Mouse (Mus musculus) ES-Bruce4 (cell line): Measurements from ENCODE around the gene Gnb5. TPM values are rescaled to one million over a fixed set of nuclear protein-coding genes. Genes with fewer than 3 reads are reported as not detected.
"Not testable (repeated sequence)": the region's sequence is repeated elsewhere in the genome, so short reads cannot be mapped to it uniquely, and the experiment has no call there.

Source experiments
- H3K27ac ChIP-seq: 2 replicates; pipeline ENCODE4 v1.5.1; 2012; ENCODE audit warnings: low read length, inconsistent platforms; ENCODE audit not compliant: insufficient read depth
- H3K27me3 ChIP-seq: 2 replicates; pipeline ENCODE4 v1.6.1; 2012; ENCODE audit warnings: mild to moderate bottlenecking, low read length, inconsistent platforms; ENCODE audit not compliant: control insufficient read depth, poor library complexity, insufficient read depth, severe bottlenecking
- H3K36me3 ChIP-seq: 2 replicates; pipeline ENCODE4 v1.6.1; 2012; ENCODE audit warnings: inconsistent platforms, mild to moderate bottlenecking, low read length, moderate library complexity; ENCODE audit not compliant: control insufficient read depth, poor library complexity, insufficient read depth, severe bottlenecking
- H3K4me1 ChIP-seq: one replicate; pipeline ENCODE4 v1.8.1; 2011; ENCODE audit warnings: low read length; ENCODE audit not compliant: control insufficient read depth, insufficient read depth
- H3K4me3 ChIP-seq: 2 replicates; pipeline ENCODE4 v1.5.1; 2011; ENCODE audit warnings: low read depth, mild to moderate bottlenecking, low read length
- H3K9ac ChIP-seq: 2 replicates; pipeline ENCODE4 v1.6.1; 2012; ENCODE audit warnings: low read depth, mild to moderate bottlenecking, inconsistent platforms; ENCODE audit not compliant: poor library complexity, severe bottlenecking
- H3K9me3 ChIP-seq: replicated peaks from 2 replicates; pipeline ENCODE4 v1.6.1; 2012; ENCODE audit warnings: mild to moderate bottlenecking, low read length, inconsistent platforms; ENCODE audit not compliant: control insufficient read depth, poor library complexity, insufficient read depth, severe bottlenecking
- CTCF ChIP-seq: IDR thresholded peaks from one replicate; pipeline ENCODE4 v1.8.1; 2011; ENCODE audit warnings: low read depth, low read length
- EP300 ChIP-seq: IDR thresholded peaks from 2 replicates; pipeline ENCODE4 v1.6.1; 2011; ENCODE audit warnings: low read depth, low read length; ENCODE audit not compliant: insufficient read depth
- POLR2A ChIP-seq: IDR thresholded peaks from one replicate; pipeline ENCODE4 v1.8.1; 2011; ENCODE audit warnings: low read length; ENCODE audit not compliant: insufficient read depth
- polyA plus RNA-seq: library from polyadenylated mRNA; stranded (reverse); fragments of >200 nt; gene quantifications from 2 replicates; pipeline ENCODE4 v1.2.4, GENCODE M21; 2011; ENCODE audit warnings: low read depth; ENCODE audit not compliant: missing spikeins, insufficient read depth, insufficient read length

Gnb5 gene
- polyA plus RNA-seq, 1 experiment: 3.3 TPM

GRCm38 (mm10) chr9:75357087-75357654 lies 51.1 kb downstream of the Gnb5 start:
- Histone ChIP-seq H3K9ac (no peak overlapping the region), H3K4me1 (peaks cover 5% of the 10 kb centered on the region), H3K27me3 (no peaks in the 10 kb centered on the region), H3K27ac (no peak overlapping the region), H3K4me3 (no peak overlapping the region), H3K36me3 (no peaks in the 10 kb centered on the region), H3K9me3 (no peaks in the 10 kb centered on the region)
- TF ChIP-seq EP300 (no peak), POLR2A (no peak), CTCF (no peak)

GRCm38 (mm10) chr9:75361699-75362098 lies 55.6 kb downstream of the Gnb5 start:
- H3K27me3 ChIP-seq: no peaks in the 10 kb centered on the region
- no peaks in the 10 kb centered on the region for H3K9me3 ChIP-seq
- no peak overlapping the region for H3K9ac ChIP-seq
- no peaks in the 10 kb centered on the region for H3K36me3 ChIP-seq
- H3K27ac ChIP-seq: no peak overlapping the region
- H3K4me3 ChIP-seq: no peak overlapping the region
- no peak for TF ChIP-seq POLR2A
- TF ChIP-seq CTCF: peak; percentile 76
- peaks cover 10% of the 10 kb centered on the region for H3K4me1 ChIP-seq

- no peaks in the 10 kb centered on the region for H3K36me3 ChIP-seq
- no peak overlapping the region for H3K9ac ChIP-seq
- peaks cover 10% of the 10 kb centered on the region for H3K4me1 ChIP-seq
- no peak overlapping the region for H3K4me3 ChIP-seq
- no peak for TF ChIP-seq POLR2A
- no peak for TF ChIP-seq CTCF
- TF ChIP-seq EP300: no peak
- no peaks in the 10 kb centered on the region for H3K27me3 ChIP-seq
- no peaks in the 10 kb centered on the region for H3K9me3 ChIP-seq
- H3K27ac ChIP-seq: no peak overlapping the region
These were observed 56.1 kb downstream of the Gnb5 start for GRCm38 (mm10) chr9:75362201-75362600.

- H3K9ac ChIP-seq: no peak overlapping the region
- no peaks in the 10 kb centered on the region for H3K36me3 ChIP-seq
- no peaks in the 10 kb centered on the region for H3K27me3 ChIP-seq
- TF ChIP-seq POLR2A (no peak), EP300 (no peak), CTCF (no peak)
- H3K9me3 ChIP-seq: no peaks in the 10 kb centered on the region
- H3K4me3 ChIP-seq: no peak overlapping the region
- peak overlapping the region; percentile 48; the same call in 1 of the 2 replicates for H3K27ac ChIP-seq
- H3K4me1 ChIP-seq: peaks cover 10% of the 10 kb centered on the region
These were observed 56.9 kb downstream of the Gnb5 start for GRCm38 (mm10) chr9:75363001-75363400.

GRCm38 (mm10) chr9:75363702-75364101 lies 57.6 kb downstream of the Gnb5 start:
- not testable (repeated sequence) for H3K9me3 ChIP-seq, H3K4me3 ChIP-seq, H3K9ac ChIP-seq, H3K36me3 ChIP-seq, H3K27me3 ChIP-seq
- peak overlapping the region; percentile 48 for H3K27ac ChIP-seq
- peaks cover 10% of the 10 kb centered on the region for H3K4me1 ChIP-seq

GRCm38 (mm10) chr9:75365195-75365594 lies 59.1 kb downstream of the Gnb5 start:
- Histone ChIP-seq H3K9me3 (no peaks in the 10 kb centered on the region), H3K9ac (no peak overlapping the region), H3K27me3 (no peaks in the 10 kb centered on the region), H3K36me3 (no peaks in the 10 kb centered on the region), H3K27ac (no peak overlapping the region), H3K4me3 (no peak overlapping the region), H3K4me1 (peaks cover 10% of the 10 kb centered on the region)
- TF ChIP-seq POLR2A (no peak), EP300 (no peak), CTCF (no peak)
